Mouse (Mus musculus): ENCODE data around the gene Triml1.

Gene Triml1

GRCm38 (mm10) chr8:43141386-43141785 lies at the start of gene Triml1:
Triml1 (minus strand) TSS chr8:43141486.
- no peak for DNase-seq (ENCODE audit: low spot score in 2 of 2)

- DNase-seq (ENCODE audit: low spot score in 2 of 2): no peak
Observed at GRCm38 (mm10) chr8:43182281-43182680, 41.0 kb upstream of the Triml1 start.

- no peak for DNase-seq (ENCODE audit: low spot score in 2 of 2)
Observed at GRCm38 (mm10) chr8:43180054-43180690, 38.9 kb upstream of the Triml1 start, which contains the start of gene Triml2. Triml2 (plus strand) TSS chr8:43180541.

- peak; percentile 4 to 15 for DNase-seq (ENCODE audit: low spot score in 2 of 2)
Observed at GRCm38 (mm10) chr8:43179189-43179588, 37.9 kb upstream of the Triml1 start.

- DNase-seq (ENCODE audit: low spot score in 2 of 2): no peak
Observed at GRCm38 (mm10) chr8:43178263-43178662, 37.0 kb upstream of the Triml1 start.

- DNase-seq (ENCODE audit: low spot score in 2 of 2): no peak
Observed at GRCm38 (mm10) chr8:43176766-43177486, 35.6 kb upstream of the Triml1 start.

GRCm38 (mm10) chr8:43169249-43169755 lies 28.0 kb upstream of the Triml1 start:
- DNase-seq (ENCODE audit: low spot score in 2 of 2): no peak

GRCm38 (mm10) chr8:43168083-43168482 lies 26.8 kb upstream of the Triml1 start:
- peak in 1 of 2 experiments; percentile 3 for DNase-seq (ENCODE audit: low spot score in 2 of 2)

GRCm38 (mm10) chr8:43164453-43164852 lies 23.2 kb upstream of the Triml1 start:
- DNase-seq (ENCODE audit: low spot score in 2 of 2): no peak

- DNase-seq (ENCODE audit: low spot score in 2 of 2): no peak
Observed at GRCm38 (mm10) chr8:43163255-43163654, 22.0 kb upstream of the Triml1 start.

GRCm38 (mm10) chr8:43149307-43149706 lies 8.0 kb upstream of the Triml1 start:
- DNase-seq (ENCODE audit: low spot score in 2 of 2): no peak

GRCm38 (mm10) chr8:43111205-43111827 lies 30.0 kb downstream of the Triml1 start:
- no peak for DNase-seq (ENCODE audit: low spot score in 2 of 2)

All from left cerebral cortex, adult 9 months (tissue).